Mouse (Mus musculus): ENCODE data around the gene Ano2. TPM values are rescaled to one million over a fixed set of nuclear protein-coding genes. Genes with fewer than 3 reads are reported as not detected.

The Ano2 gene
- total RNA-seq (2023) = not detected in 2 replicates

GRCm38 (mm10) chr6:125690057-125690703 is at the start of gene Ano2:
Gene Ano2, plus strand, starts transcription at chr6:125690419.

Other genes starting within 250 kb of the Ano2 start
- 304 and 333 TPM in 2 replicates for gene Cd9, start 195.6 kb upstream of the Ano2 start, total RNA-seq (2023)
- gene Vwf, start 143.6 kb upstream of the Ano2 start, total RNA-seq (2023) = 3.9 and 7.4 TPM in 2 replicates